Mouse (Mus musculus): Measurements from ENCODE around the gene Zbtb20.

DNA sequence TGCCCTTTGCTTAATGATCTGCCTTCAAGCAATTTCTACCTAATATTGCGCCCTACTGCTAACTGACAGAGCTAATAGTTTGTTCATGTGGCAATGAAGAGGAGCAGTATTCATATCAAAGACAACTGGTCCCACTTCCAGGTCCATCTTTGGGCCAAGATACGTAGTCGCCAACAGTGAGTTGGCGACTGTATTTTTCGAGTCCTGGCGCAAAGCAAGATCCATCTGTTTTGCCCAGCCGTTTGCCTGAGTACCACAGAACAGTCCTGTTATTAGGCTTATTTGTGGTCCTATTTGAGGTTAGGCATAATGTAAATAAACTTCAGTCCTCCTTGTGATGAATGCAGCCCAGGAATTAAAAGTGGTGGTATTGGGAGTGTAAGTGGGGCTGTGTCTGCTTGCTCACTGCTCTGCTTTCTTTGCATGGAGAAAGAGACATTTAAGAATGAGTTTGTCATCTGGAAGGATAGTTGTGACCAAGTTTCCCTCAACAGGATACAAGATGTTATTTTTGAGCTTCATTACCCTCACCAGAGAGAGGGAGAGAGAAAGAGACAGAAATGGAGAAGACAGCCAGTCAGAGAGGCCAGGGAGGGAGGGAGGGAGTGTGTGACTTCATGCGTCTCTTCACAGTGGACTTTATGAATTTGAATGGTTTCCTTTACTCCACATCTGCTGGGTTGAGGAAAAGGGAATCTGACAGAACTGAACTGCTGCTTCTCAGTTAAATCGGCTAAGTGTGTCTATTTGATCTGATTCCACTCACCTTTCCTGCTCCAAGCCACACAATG, 315.6 kb downstream of the Zbtb20 start:
- TF ChIP-seq POLR2A (IDR thresholded peaks at IDR 0.05; ENCODE audit: low read depth, low read length) (no peak), CTCF (IDR thresholded peaks at IDR 0.05; ENCODE audit: borderline replicate concordance, insufficient read depth, low read length) (no peak)
